Mouse (Mus musculus): ENCODE data around the gene Gigyf1.

DNA sequence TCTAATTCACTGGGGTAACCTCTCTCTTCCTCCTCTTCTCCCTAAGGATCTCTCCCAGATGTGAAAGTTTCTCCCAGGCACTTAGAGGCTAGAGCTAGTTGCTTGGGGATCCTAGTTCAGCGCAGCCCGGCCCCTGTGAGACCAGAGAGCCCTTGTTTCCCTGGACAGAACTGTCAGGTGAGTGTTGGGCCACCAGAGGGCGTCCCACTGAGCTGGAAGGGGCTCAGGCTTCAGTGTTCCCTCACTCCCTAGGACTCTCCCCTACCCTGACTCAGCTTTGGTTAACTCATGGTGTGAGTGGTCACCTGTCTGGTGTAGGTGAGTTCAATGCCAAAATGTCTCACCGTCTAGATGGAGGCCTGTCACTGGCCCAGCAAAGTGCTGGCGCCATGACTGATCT, at the start of gene Gigyf1:
- peak; percentile 55; the same call in 1 of the 2 replicates for TF ChIP-seq CTCF (IDR thresholded peaks at IDR 0.05; ENCODE audit: extremely low read depth, insufficient read length, insufficient replicate concordance, low read depth, low read length)
- TF ChIP-seq POLR2A (IDR thresholded peaks at IDR 0.05; ENCODE audit: low read depth, low read length), result no peak
